Mouse (Mus musculus): ENCODE measurements at regions not wholly inside any gene's neighbourhood (a gene's known extent, or its start where the extent isn't known, plus 50 kb on each side); places are given as distances from the start of the nearest gene placed in this dataset.

GRCm38 (mm10) chr2:48349794-48350193 lies 464.1 kb upstream of the Acvr2a start:
- TF ChIP-seq MAX (IDR thresholded peaks at IDR 0.05; ENCODE audit: low read depth), result no peak
- TF ChIP-seq POLR2A (IDR thresholded peaks at IDR 0.05; ENCODE audit: insufficient read length, low read depth), result no peak
- no peak for TF ChIP-seq USF1 (IDR thresholded peaks at IDR 0.05; ENCODE audit: low read depth)
- no peak for TF ChIP-seq CEBPB (IDR thresholded peaks at IDR 0.05; ENCODE audit: insufficient read depth, poor library complexity, severe bottlenecking)
- TF ChIP-seq TCF12 (IDR thresholded peaks at IDR 0.05; ENCODE audit: insufficient read depth, poor library complexity, severe bottlenecking), result no peak
- TF ChIP-seq E2F4 (IDR thresholded peaks at IDR 0.05; ENCODE audit: insufficient read depth), result no peak
- TF ChIP-seq POLR2AphosphoS2 (IDR thresholded peaks at IDR 0.05; ENCODE audit: insufficient read length, low read depth), result no peak
- TF ChIP-seq REST (IDR thresholded peaks at IDR 0.05; ENCODE audit: insufficient read depth, insufficient read length), result no peak
- no peak for TF ChIP-seq MYOD1 (IDR thresholded peaks at IDR 0.05; ENCODE audit: control insufficient read depth in 1 of 3, insufficient read length in 2 of 3, low read depth in 2 of 3)
- TF ChIP-seq MYOG (IDR thresholded peaks at IDR 0.05; ENCODE audit: control insufficient read depth in 1 of 3, insufficient read depth in 1 of 3, insufficient read length in 2 of 3, low read depth in 2 of 3), result no peak
- TF ChIP-seq TCF3 (IDR thresholded peaks at IDR 0.05; ENCODE audit: insufficient read length, low read depth), result no peak

All from myocyte (in vitro differentiated cells).